Mouse (Mus musculus): Measurements from ENCODE around the gene Acrv1.

DNA sequence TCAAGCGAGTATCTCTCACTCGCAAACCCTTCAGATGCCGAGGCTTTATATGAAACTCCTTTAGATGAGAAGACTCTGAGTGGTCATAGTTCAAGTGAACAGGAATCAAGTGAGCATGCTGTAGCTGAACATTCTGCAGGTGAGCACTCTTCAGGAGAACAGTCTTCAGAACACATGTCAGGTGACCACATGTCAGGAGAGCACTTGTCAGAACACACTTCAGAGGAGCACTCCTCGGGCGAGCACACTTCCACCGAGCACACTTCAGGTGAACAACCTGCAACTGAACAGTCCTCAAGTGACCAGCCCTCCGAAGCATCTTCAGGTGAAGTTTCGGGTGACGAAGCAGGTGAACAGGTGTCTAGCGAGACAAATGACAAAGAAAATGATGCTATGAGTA lies 1.3 kb downstream of the Acrv1 start:
- TF ChIP-seq GATA1 (IDR thresholded peaks at IDR 0.05; ENCODE audit: borderline replicate concordance, low read length), result no peak
- TF ChIP-seq FLI1 (IDR thresholded peaks at IDR 0.05; ENCODE audit: low read length), result no peak

Measured in megakaryocyte, embryonic 14.5 days (primary cell).